Mouse (Mus musculus) forebrain, embryonic 16.5 days (tissue): Measurements from ENCODE around the gene Zscan5b. TPM values are rescaled to one million over a fixed set of nuclear protein-coding genes. Genes with fewer than 3 reads are reported as not detected.
A peak's percentile ranks its signal among the peaks of the same experiment; 100 is the strongest.

Experiments used
- ATAC-seq: fragments of 200-750 bp; cut with Nextera tagmentation; 2 replicates; pipeline ENCODE4 v1.8.0; 2017; ENCODE audit warnings: mild to moderate bottlenecking, moderate library complexity
- H3K27ac ChIP-seq: fragments of 300-500 bp; sonication (generic); 2 replicates; pipeline ENCODE4 v1.5.1; 2014; ENCODE audit warnings: low read length, control low read depth
- H3K27me3 ChIP-seq: fragments of 300-500 bp; sonication (generic); replicated peaks from 2 replicates; pipeline ENCODE4 v1.6.1; 2014; ENCODE audit warnings: low read length; ENCODE audit not compliant: control insufficient read depth, insufficient read depth
- H3K36me3 ChIP-seq: fragments of 300-500 bp; sonication (generic); 2 replicates; pipeline ENCODE4 v1.6.1; 2014; ENCODE audit not compliant: control insufficient read depth, insufficient read depth
- H3K4me1 ChIP-seq: fragments of 300-500 bp; sonication (generic); replicated peaks from 2 replicates; pipeline ENCODE4 v1.6.1; 2014; ENCODE audit warnings: low read length; ENCODE audit not compliant: control insufficient read depth, insufficient read depth
- H3K4me2 ChIP-seq: fragments of 300-500 bp; sonication (generic); 2 replicates; pipeline ENCODE4 v1.6.1; 2014; ENCODE audit warnings: mild to moderate bottlenecking, low read length, control low read depth
- H3K4me3 ChIP-seq: fragments of 300-500 bp; sonication (generic); replicated peaks from 2 replicates; pipeline ENCODE4 v1.5.1; 2014; ENCODE audit warnings: mild to moderate bottlenecking, low read length, control low read depth
- H3K9ac ChIP-seq: fragments of 300-500 bp; sonication (generic); replicated peaks from 2 replicates; pipeline ENCODE4 v1.6.1; 2014; ENCODE audit warnings: low read depth, low read length, control low read depth
- H3K9me3 ChIP-seq: fragments of 300-500 bp; sonication (generic); 2 replicates; pipeline ENCODE4 v1.6.1; 2016; ENCODE audit warnings: low read length; ENCODE audit not compliant: control insufficient read depth
- WGBS: fragments of 180-500 bp; shearing (Covaris S2); extraction: QIAGEN DNeasy Blood & Tissue Kit; methylation state at CpG from one replicate; pipeline ENCODE4 v1.1.7; 2014; 5-methylcytosine and 5-hydroxymethylcytosine counted together
- polyA plus RNA-seq: library from polyadenylated mRNA; unstranded; fragments of >200 nt; fragmentation: Nextera tagmentation; extraction: Ambion mirVana; gene quantifications from 2 replicates; pipeline ENCODE4 v1.2.1, GENCODE M21; 2015

Gene Zscan5b
- polyA plus RNA-seq, 1 experiment from 2014 or later: not detected

GRCm38 (mm10) chr7:6285842-6286705 is 64.0 kb downstream of the Zscan5b start, which contains the start of gene Zfp667:
TSS of gene Zfp667 (plus strand) at chr7:6286579.
- Histone ChIP-seq H3K27ac (peak within 1 kb of the TSS; percentile 65), H3K4me2 (peak within 1 kb of the TSS; percentile 86), H3K4me3 (peak within 1 kb of the TSS; percentile 64), H3K27me3 (no peaks in the 10 kb centered on the region), H3K9me3 (no peaks in the 10 kb centered on the region), H3K9ac (peak within 1 kb of the TSS; percentile 65), H3K36me3 (no peaks in the 10 kb centered on the region), H3K4me1 (peaks cover 21% of the 10 kb centered on the region)
- WGBS: 2% methylated on average over 50 of the region's 50 CpGs
- peak; percentile 78 for ATAC-seq

- 26% methylated on average over 15 of the region's 15 CpGs for WGBS
- Histone ChIP-seq H3K4me3 (peak overlapping the region; percentile 64), H3K9ac (peak overlapping the region; percentile 65), H3K9me3 (no peaks in the 10 kb centered on the region), H3K27ac (peak overlapping the region; percentile 53), H3K4me2 (peak overlapping the region; percentile 86), H3K4me1 (peaks cover 21% of the 10 kb centered on the region), H3K27me3 (no peaks in the 10 kb centered on the region), H3K36me3 (0 out of 2 replicates have a peak, but pooled peaks cover 3% of the 10 kb centered on the region)
- peak; percentile 7 for ATAC-seq
Measured at GRCm38 (mm10) chr7:6286921-6287531, 64.9 kb downstream of the Zscan5b start.

Other genes with a start within 250 kb of the Zscan5b start
- not detected in 2 replicates for gene Vmn1r65, start 211.3 kb upstream of the Zscan5b start, polyA plus RNA-seq
- gene Nlrp4c, start 177.1 kb upstream of the Zscan5b start, polyA plus RNA-seq: not detected in 2 replicates
- gene Zfp787, start 66.3 kb upstream of the Zscan5b start, polyA plus RNA-seq: 16.9 and 21.3 TPM in 2 replicates
- 99.6 and 101 TPM in 2 replicates for gene Zfp444, start 50.1 kb upstream of the Zscan5b start, polyA plus RNA-seq
- not detected in 2 replicates for gene Galp, start 25.2 kb upstream of the Zscan5b start, polyA plus RNA-seq
- gene Epp13, start 30.4 kb downstream of the Zscan5b start, polyA plus RNA-seq: not detected in 2 replicates
- 13.0 and 17.1 TPM in 2 replicates for gene Zfp667, start 64.3 kb downstream of the Zscan5b start, polyA plus RNA-seq
- gene Zfp583, start 109.0 kb downstream of the Zscan5b start, polyA plus RNA-seq: 14.5 and 15.8 TPM in 2 replicates
- 5.2 and 5.8 TPM in 2 replicates for gene Gm3854, start 121.5 kb downstream of the Zscan5b start, polyA plus RNA-seq
- gene Zfp78, start 141.0 kb downstream of the Zscan5b start, polyA plus RNA-seq: 5.8 and 6.8 TPM in 2 replicates
- 21.3 and 23.8 TPM in 2 replicates for gene Zfp28, start 161.0 kb downstream of the Zscan5b start, polyA plus RNA-seq
- 3.7 and 6.0 TPM in 2 replicates for gene Smim17, start 176.4 kb downstream of the Zscan5b start, polyA plus RNA-seq
- not detected in 2 replicates for gene Gm20715, start 188.0 kb downstream of the Zscan5b start, polyA plus RNA-seq
- gene Olfr1344, start 216.4 kb downstream of the Zscan5b start, polyA plus RNA-seq: 0.22 and 0.24 TPM in 2 replicates
- 0.03 TPM in 1 of 2 replicates, not detected in the other for gene Olfr1336, start 233.9 kb downstream of the Zscan5b start, polyA plus RNA-seq
- not detected in 2 replicates for gene Olfr1346, start 244.8 kb downstream of the Zscan5b start, polyA plus RNA-seq